Mouse (Mus musculus): ENCODE measurements around the gene Dtx1. TPM values are rescaled to one million over a fixed set of nuclear protein-coding genes. Genes with fewer than 3 reads are reported as not detected.

Gene Dtx1
- polyA plus RNA-seq, 1 experiment from 2014 or later: 7.4 TPM

DNA sequence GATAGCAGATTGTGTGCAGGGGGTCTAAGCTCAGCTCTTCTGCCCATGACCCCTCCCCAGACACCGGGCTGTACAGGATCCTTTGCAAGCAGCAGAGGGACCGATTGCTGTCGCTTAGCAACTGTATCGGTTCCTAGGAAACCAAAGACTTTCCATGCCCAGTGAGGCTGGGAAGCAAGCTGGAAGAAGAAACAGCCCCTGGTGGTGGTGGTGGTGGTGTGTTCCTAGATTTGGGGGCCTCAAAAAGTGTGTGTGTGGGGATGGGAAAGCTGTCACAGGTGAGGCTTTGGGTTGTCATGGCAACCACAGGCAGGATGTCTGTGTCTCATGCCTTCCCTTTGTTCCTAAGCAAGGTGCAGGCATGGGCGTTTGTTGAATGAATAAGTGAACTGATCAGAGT, 50.9 kb downstream of the Dtx1 start:
- DNase-seq (ENCODE audit: low spot score) (no peak), ATAC-seq (ENCODE audit: insufficient read depth, low FRiP score, low TSS enrichment) (no peak)
- no peak overlapping the region for H3K27ac ChIP-seq (ENCODE audit: low read depth, low read length)
- H3K4me3 ChIP-seq (ENCODE audit: low read depth, low read length): no peak overlapping the region
- no peaks in the 10 kb centered on the region for H3K4me1 ChIP-seq (ENCODE audit: control insufficient read depth, insufficient read depth, low read length)
- H3K9me3 ChIP-seq (ENCODE audit: control insufficient read depth, low read length): no peaks in the 10 kb centered on the region
- H3K27me3 ChIP-seq (ENCODE audit: control insufficient read depth, insufficient read depth, low read length): no peaks in the 10 kb centered on the region
- no peak overlapping the region for H3K4me2 ChIP-seq (ENCODE audit: low read depth)
- no peak overlapping the region for H3K9ac ChIP-seq (ENCODE audit: low read length)
- 46% methylated on average over 5 of the region's 5 CpGs for WGBS
- H3K36me3 ChIP-seq (ENCODE audit: control insufficient read depth, insufficient read depth, low read length): no peaks in the 10 kb centered on the region

DNA sequence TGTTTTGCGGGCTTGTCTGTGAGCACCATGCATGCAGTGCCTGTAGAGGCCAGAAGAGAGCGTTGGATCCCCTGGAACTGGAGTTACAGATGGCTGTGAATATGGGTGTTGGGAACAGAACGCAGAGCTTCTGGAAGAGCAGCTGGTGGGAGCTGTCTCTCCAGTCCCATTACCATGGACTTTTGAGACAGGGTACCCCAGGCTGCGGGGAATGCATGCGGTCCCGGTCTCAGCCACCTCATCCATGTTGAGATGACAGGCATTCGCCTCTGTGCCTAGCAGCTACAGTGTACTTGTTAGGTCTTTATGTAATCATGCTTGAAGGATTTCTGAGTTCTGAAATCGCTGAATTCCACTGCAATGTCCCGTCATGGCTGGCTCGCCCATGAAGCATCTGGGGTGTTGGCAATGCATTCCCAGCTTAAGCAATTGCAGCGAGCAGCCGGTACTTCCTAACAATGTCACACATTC, 55.4 kb downstream of the Dtx1 start:
- H3K4me2 ChIP-seq (ENCODE audit: low read depth): no peak overlapping the region
- ATAC-seq (ENCODE audit: insufficient read depth, low FRiP score, low TSS enrichment) (no peak), DNase-seq (ENCODE audit: low spot score) (no peak)
- H3K27ac ChIP-seq (ENCODE audit: low read depth, low read length): no peak overlapping the region
- H3K9me3 ChIP-seq (ENCODE audit: control insufficient read depth, low read length): no peaks in the 10 kb centered on the region
- H3K9ac ChIP-seq (ENCODE audit: low read length): no peak overlapping the region
- no peak overlapping the region for H3K4me3 ChIP-seq (ENCODE audit: low read depth, low read length)
- H3K4me1 ChIP-seq (ENCODE audit: control insufficient read depth, insufficient read depth, low read length): no peaks in the 10 kb centered on the region
- H3K36me3 ChIP-seq (ENCODE audit: control insufficient read depth, insufficient read depth, low read length): no peaks in the 10 kb centered on the region
- no peaks in the 10 kb centered on the region; the same call in 1 of the 2 replicates for H3K27me3 ChIP-seq (ENCODE audit: control insufficient read depth, insufficient read depth, low read length)
- 87% methylated on average over 12 of the region's 12 CpGs for WGBS

- no peak overlapping the region for H3K4me3 ChIP-seq (ENCODE audit: low read depth, low read length)
- DNase-seq (ENCODE audit: low spot score) (no peak), ATAC-seq (ENCODE audit: insufficient read depth, low FRiP score, low TSS enrichment) (no peak)
- no peaks in the 10 kb centered on the region for H3K4me1 ChIP-seq (ENCODE audit: control insufficient read depth, insufficient read depth, low read length)
- no peak overlapping the region for H3K9ac ChIP-seq (ENCODE audit: low read length)
- peaks cover 16% of the 10 kb centered on the region for H3K27me3 ChIP-seq (ENCODE audit: control insufficient read depth, insufficient read depth, low read length)
- WGBS: 85% methylated on average over 2 of the region's 2 CpGs
- H3K9me3 ChIP-seq (ENCODE audit: control insufficient read depth, low read length): no peaks in the 10 kb centered on the region
- H3K27ac ChIP-seq (ENCODE audit: low read depth, low read length): no peak overlapping the region
- no peaks in the 10 kb centered on the region for H3K36me3 ChIP-seq (ENCODE audit: control insufficient read depth, insufficient read depth, low read length)
- H3K4me2 ChIP-seq (ENCODE audit: low read depth): no peak overlapping the region
Observed at GRCm38 (mm10) chr5:120653873-120654272, 57.9 kb downstream of the Dtx1 start.

DNA sequence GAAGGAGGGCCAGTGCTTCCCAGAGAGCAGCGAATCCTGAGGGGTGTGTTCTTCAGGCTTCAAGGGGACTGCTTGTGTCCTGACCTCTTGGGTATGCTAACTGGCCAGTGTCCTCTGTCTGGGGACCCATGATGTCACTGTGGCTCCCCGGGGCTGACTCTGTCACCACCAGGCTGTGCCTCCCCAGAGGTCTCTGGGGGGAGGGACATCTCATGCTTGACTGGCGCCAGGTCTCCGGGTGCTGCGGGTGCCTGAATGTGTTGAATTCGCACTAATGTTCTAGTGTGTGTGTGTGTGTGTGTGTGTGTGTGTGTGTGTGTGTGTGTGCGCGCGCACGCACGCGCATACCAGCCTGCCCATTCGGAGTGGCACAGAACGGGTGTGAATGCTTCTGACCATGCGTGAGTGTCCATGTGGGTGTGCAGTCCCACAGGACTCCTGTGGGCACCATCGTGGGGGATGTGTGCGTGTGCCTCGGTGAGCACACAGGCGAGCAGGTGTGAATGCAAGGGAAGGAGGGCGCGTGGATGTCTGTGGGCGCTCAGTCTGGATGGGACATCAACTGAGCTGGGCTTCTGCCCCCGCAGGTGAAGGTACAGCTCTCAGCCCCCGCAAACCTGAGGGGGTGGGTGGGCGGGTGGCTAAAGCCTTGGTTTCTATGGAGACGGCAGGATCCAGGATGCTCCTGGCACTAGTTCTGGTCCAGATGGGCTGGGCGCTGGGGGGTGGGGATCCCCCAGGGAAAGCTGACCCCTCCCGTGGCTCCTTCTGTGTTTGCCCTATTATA, 58.6 kb downstream of the Dtx1 start:
- ATAC-seq (ENCODE audit: insufficient read depth, low FRiP score, low TSS enrichment) (no peak), DNase-seq (ENCODE audit: low spot score) (no peak)
- H3K4me2 ChIP-seq (ENCODE audit: low read depth): no peak overlapping the region
- no peaks in the 10 kb centered on the region for H3K36me3 ChIP-seq (ENCODE audit: control insufficient read depth, insufficient read depth, low read length)
- H3K4me3 ChIP-seq (ENCODE audit: low read depth, low read length): no peak overlapping the region
- no peaks in the 10 kb centered on the region for H3K9me3 ChIP-seq (ENCODE audit: control insufficient read depth, low read length)
- no peaks in the 10 kb centered on the region for H3K4me1 ChIP-seq (ENCODE audit: control insufficient read depth, insufficient read depth, low read length)
- H3K27ac ChIP-seq (ENCODE audit: low read depth, low read length): no peak overlapping the region
- H3K9ac ChIP-seq (ENCODE audit: low read length): no peak overlapping the region
- peaks cover 23% of the 10 kb centered on the region for H3K27me3 ChIP-seq (ENCODE audit: control insufficient read depth, insufficient read depth, low read length)
- WGBS: 85% methylated on average over 28 of the region's 28 CpGs

DNA sequence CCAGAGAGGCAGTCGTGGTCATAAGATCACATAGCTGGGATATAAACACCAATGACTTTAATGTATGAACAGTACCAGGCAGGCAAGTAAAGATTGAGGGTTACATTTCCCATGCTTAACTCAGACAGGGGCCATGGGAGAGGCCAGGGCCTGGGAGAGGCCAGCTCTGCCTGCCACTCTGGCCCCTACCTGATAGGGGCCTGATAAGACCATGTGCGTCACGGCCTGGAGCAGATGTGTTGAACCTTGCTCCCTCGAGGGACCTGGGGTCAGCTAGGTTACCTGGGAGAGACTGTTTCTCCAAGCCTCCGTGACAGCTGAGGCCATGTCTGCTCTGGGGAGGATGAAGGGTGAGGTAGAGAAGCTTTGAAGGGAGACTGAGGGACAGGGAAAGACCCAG, 60.5 kb downstream of the Dtx1 start:
- Histone ChIP-seq H3K4me3 (ENCODE audit: low read depth, low read length) (no peak overlapping the region), H3K4me1 (ENCODE audit: control insufficient read depth, insufficient read depth, low read length) (no peaks in the 10 kb centered on the region), H3K27ac (ENCODE audit: low read depth, low read length) (no peak overlapping the region), H3K9me3 (ENCODE audit: control insufficient read depth, low read length) (no peaks in the 10 kb centered on the region), H3K27me3 (ENCODE audit: control insufficient read depth, insufficient read depth, low read length) (peaks cover 34% of the 10 kb centered on the region), H3K9ac (ENCODE audit: low read length) (no peak overlapping the region), H3K36me3 (ENCODE audit: control insufficient read depth, insufficient read depth, low read length) (no peaks in the 10 kb centered on the region), H3K4me2 (ENCODE audit: low read depth) (no peak overlapping the region)
- no peak for DNase-seq (ENCODE audit: low spot score)
- 66% methylated on average over 5 of the region's 5 CpGs for WGBS
- ATAC-seq (ENCODE audit: insufficient read depth, low FRiP score, low TSS enrichment): no peak

DNA sequence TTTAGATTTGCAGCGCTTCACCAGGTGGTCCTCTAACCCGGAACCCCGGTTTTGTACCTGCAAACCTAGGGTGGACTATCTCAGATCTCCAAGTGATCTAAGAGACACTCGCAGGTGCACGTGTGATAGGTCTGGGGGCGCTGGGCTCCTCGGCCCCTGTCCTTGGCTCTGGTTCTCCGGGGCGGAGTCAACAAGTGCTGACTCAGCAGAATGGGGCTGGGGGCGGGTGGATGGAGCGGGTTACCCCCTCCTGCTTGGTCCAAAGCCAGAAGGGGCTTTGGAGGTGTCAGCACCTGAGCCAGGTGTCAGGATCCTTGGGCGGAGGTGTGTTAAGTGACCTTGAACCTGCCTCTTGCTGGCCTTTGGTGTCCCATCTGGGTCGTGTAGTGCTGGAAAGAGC, 61.8 kb downstream of the Dtx1 start:
- peaks cover 34% of the 10 kb centered on the region for H3K27me3 ChIP-seq (ENCODE audit: control insufficient read depth, insufficient read depth, low read length)
- H3K36me3 ChIP-seq (ENCODE audit: control insufficient read depth, insufficient read depth, low read length): no peaks in the 10 kb centered on the region
- DNase-seq (ENCODE audit: low spot score): no peak
- no peak overlapping the region for H3K4me2 ChIP-seq (ENCODE audit: low read depth)
- 28% methylated on average over 13 of the region's 13 CpGs for WGBS
- H3K4me3 ChIP-seq (ENCODE audit: low read depth, low read length): no peak overlapping the region
- H3K4me1 ChIP-seq (ENCODE audit: control insufficient read depth, insufficient read depth, low read length): no peaks in the 10 kb centered on the region
- no peak overlapping the region for H3K9ac ChIP-seq (ENCODE audit: low read length)
- ATAC-seq (ENCODE audit: insufficient read depth, low FRiP score, low TSS enrichment): no peak
- H3K9me3 ChIP-seq (ENCODE audit: control insufficient read depth, low read length): no peaks in the 10 kb centered on the region
- no peak overlapping the region for H3K27ac ChIP-seq (ENCODE audit: low read depth, low read length)

DNA sequence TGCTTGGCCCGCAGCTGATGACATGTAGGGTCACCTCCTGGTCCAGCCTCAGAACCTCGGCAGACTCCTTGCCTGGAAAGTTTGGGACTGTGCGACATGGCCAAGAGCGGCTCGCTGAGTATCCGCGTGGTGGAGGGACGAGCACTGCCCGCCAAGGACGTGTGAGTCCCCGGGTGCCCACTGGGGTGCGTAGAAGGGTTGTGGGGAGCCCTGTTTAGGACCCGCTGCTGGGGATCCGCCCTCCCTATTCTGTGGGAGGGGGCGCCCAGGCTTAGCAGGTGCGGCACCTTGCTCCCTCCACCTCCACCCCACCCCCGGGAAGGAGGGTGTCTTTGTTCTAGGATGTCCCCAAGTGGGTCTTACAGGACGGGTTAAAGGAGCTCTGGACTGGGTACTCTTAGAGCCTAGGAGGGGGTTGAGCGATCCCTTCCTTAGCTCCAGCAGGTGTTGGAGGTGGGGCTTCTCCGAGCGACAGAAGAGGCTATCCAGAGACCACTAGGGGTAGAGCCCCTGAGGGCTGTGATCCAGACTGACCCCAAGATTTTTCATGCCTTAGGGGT, 62.3 kb downstream of the Dtx1 start:
- Histone ChIP-seq H3K36me3 (ENCODE audit: control insufficient read depth, insufficient read depth, low read length) (no peaks in the 10 kb centered on the region), H3K4me2 (ENCODE audit: low read depth) (no peak overlapping the region), H3K4me1 (ENCODE audit: control insufficient read depth, insufficient read depth, low read length) (no peaks in the 10 kb centered on the region), H3K4me3 (ENCODE audit: low read depth, low read length) (no peak overlapping the region), H3K9me3 (ENCODE audit: control insufficient read depth, low read length) (no peaks in the 10 kb centered on the region), H3K27ac (ENCODE audit: low read depth, low read length) (no peak overlapping the region), H3K27me3 (ENCODE audit: control insufficient read depth, insufficient read depth, low read length) (peaks cover 34% of the 10 kb centered on the region), H3K9ac (ENCODE audit: low read length) (no peak overlapping the region)
- 3% methylated on average over 21 of the region's 21 CpGs for WGBS
- ATAC-seq (ENCODE audit: insufficient read depth, low FRiP score, low TSS enrichment) (no peak), DNase-seq (ENCODE audit: low spot score) (no peak)

DNA sequence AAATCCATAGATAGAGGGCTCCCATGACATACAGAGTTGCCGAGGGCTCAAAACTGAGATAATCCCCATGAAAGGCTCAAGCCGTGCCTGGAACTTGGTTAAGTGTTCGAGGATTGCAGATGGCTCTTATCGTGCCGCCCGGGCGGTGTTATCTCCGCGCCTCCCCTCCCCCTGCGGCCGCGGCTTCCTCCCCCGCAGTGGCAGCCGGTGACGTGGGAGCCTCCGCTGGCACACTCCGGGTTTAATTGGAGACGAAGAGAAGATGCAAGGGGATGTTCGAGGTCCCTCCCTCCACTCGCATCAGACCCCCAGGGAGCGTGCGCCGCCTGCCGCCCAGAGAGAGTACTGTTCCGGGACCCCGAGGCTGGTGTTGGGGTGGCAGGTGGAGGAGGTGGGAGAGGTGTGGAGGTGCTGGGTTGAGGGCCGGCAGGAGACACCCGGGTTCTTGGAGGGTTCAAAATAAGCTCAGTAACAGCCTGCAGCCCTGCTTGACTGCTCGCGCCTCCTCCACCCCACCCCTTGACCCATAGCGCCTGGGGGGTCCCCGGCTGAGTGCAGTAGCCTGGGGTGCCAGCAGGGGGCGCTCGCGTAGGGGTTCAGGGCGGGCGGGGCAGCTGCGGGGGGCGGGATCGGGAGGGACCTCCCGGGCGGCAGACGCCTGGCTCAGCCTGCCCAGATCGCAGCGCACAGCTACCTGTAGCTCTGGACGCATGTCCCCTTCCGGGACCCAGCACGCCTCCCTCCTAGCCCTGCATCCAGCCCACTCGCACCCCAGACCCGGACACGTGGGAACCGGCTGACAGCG, 63.0 kb downstream of the Dtx1 start, which contains the start of gene Rasal1:
Gene Rasal1, plus strand, starts transcription at position 244 of the 805 bp plus-strand sequence.
- H3K27ac ChIP-seq (ENCODE audit: low read depth, low read length): no peak within 1 kb of the TSS
- ATAC-seq (ENCODE audit: insufficient read depth, low FRiP score, low TSS enrichment) (no peak), DNase-seq (ENCODE audit: low spot score) (peak; percentile 45)
- 0 out of 2 replicates have a peak within 1 kb of the TSS, but pooled peaks have one; percentile 6 for H3K4me3 ChIP-seq (ENCODE audit: low read depth, low read length)
- H3K27me3 ChIP-seq (ENCODE audit: control insufficient read depth, insufficient read depth, low read length): peaks cover 34% of the 10 kb centered on the region
- peak within 1 kb of the TSS; percentile 19; the same call in 1 of the 2 replicates for H3K4me2 ChIP-seq (ENCODE audit: low read depth)
- no peaks in the 10 kb centered on the region for H3K36me3 ChIP-seq (ENCODE audit: control insufficient read depth, insufficient read depth, low read length)
- H3K4me1 ChIP-seq (ENCODE audit: control insufficient read depth, insufficient read depth, low read length): no peaks in the 10 kb centered on the region
- WGBS: under 1% methylated on average over 40 of the region's 53 CpGs
- no peak within 1 kb of the TSS for H3K9ac ChIP-seq (ENCODE audit: low read length)
- no peaks in the 10 kb centered on the region for H3K9me3 ChIP-seq (ENCODE audit: control insufficient read depth, low read length)
